Mouse (Mus musculus) limb, embryonic 13.5 days (tissue): Measurements from ENCODE around the gene Polk. TPM values are rescaled to one million over a fixed set of nuclear protein-coding genes. Genes with fewer than 3 reads are reported as not detected.

Experiments used
- ATAC-seq: fragments of 200-750 bp; cut with Nextera tagmentation; 2 replicates; pipeline ENCODE4 v1.8.0; 2017; ENCODE audit warnings: low read depth, moderate number of reproducible peaks, moderate TSS enrichment; ENCODE audit not compliant: low FRiP score
- H3K27ac ChIP-seq: fragments of 300-500 bp; sonication (generic); 2 replicates; pipeline ENCODE4 v1.5.1; 2015; ENCODE audit warnings: inconsistent platforms, mild to moderate bottlenecking, moderate library complexity
- H3K27me3 ChIP-seq: fragments of 300-500 bp; sonication (generic); 2 replicates; pipeline ENCODE4 v1.6.1; 2015; ENCODE audit warnings: mild to moderate bottlenecking, inconsistent platforms
- H3K36me3 ChIP-seq: fragments of 300-500 bp; sonication (generic); 2 replicates; pipeline ENCODE4 v1.6.1; 2015; ENCODE audit warnings: inconsistent platforms, mild to moderate bottlenecking, moderate library complexity
- H3K4me1 ChIP-seq: fragments of 300-500 bp; sonication (generic); 2 replicates; pipeline ENCODE4 v1.6.1; 2015; ENCODE audit warnings: inconsistent platforms
- H3K4me2 ChIP-seq: fragments of 300-500 bp; sonication (generic); replicated peaks from 2 replicates; pipeline ENCODE4 v1.6.1; 2015; ENCODE audit warnings: inconsistent platforms, mild to moderate bottlenecking, moderate library complexity
- H3K4me3 ChIP-seq: fragments of 300-500 bp; sonication (generic); 2 replicates; pipeline ENCODE4 v1.5.1; 2015; ENCODE audit warnings: moderate library complexity, mild to moderate bottlenecking, inconsistent platforms
- H3K9ac ChIP-seq: fragments of 300-500 bp; sonication (generic); 2 replicates; pipeline ENCODE4 v1.6.1; 2015; ENCODE audit warnings: mild to moderate bottlenecking, inconsistent platforms
- H3K9me3 ChIP-seq: fragments of 300-500 bp; sonication (generic); 2 replicates; pipeline ENCODE4 v1.6.1; 2016; ENCODE audit warnings: inconsistent platforms
- WGBS: fragments of 180-500 bp; shearing (Covaris S2); methylation state at CpG from one replicate; pipeline ENCODE4 v1.1.7; 2015; 5-methylcytosine and 5-hydroxymethylcytosine counted together
- polyA plus RNA-seq: library from polyadenylated mRNA; unstranded; fragments of >200 nt; fragmentation: Nextera tagmentation; extraction: Ambion mirVana; gene quantifications from 2 replicates; pipeline ENCODE4 v1.2.1, GENCODE M21; 2015

The Polk gene
- polyA plus RNA-seq, 1 experiment from 2014 or later, result 11.6 TPM

DNA sequence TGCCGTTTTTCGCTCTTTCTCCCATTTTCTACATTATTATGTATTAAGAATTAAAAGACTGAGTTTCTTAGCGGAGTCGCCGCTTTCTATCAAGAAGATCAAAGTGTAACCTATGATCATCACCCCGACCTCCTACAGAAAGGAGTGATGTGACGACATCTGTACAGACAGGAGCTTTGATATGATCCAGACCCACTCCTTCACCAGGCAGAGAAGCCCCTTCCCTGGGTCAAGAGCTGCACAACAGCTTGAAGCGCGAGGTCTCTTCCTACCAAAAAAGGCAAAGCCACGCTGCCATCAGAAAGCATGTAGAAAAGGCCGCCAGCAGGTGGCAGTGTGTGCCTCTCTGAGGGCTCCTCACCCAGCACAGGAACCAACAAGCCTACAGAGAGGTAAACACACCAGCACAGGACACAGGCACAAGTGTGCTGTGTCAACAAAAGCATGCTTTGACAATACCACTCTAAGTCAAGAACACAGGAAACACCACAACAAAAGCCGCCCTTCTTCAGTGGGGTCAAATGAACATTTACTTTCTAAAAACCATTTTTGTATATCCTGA is 110.7 kb downstream of the Polk start:
- H3K27ac ChIP-seq, result no peak overlapping the region
- H3K4me3 ChIP-seq, result no peak overlapping the region
- H3K4me1 ChIP-seq, result peaks cover 18% of the 10 kb centered on the region
- no peaks in the 10 kb centered on the region for H3K36me3 ChIP-seq
- no peak overlapping the region for H3K9ac ChIP-seq
- no peaks in the 10 kb centered on the region for H3K9me3 ChIP-seq
- peak; percentile 67; the same call in 1 of the 2 replicates for ATAC-seq
- no peaks in the 10 kb centered on the region for H3K27me3 ChIP-seq
- H3K4me2 ChIP-seq, result 0 out of 2 replicates have a peak overlapping the region, but pooled peaks have one; percentile 30
- 39% methylated on average over 12 of the region's 12 CpGs for WGBS

Other genes with a start within 250 kb of the Polk start
- 13.8 and 16.5 TPM in 2 replicates for gene Poc5, start 154.3 kb downstream of the Polk start, polyA plus RNA-seq
- gene Ankdd1b, start 71.4 kb downstream of the Polk start, polyA plus RNA-seq, result 0.46 TPM in 1 of 2 replicates, not detected in the other
- not detected in 2 replicates for gene Gm17622, start 51.8 kb downstream of the Polk start, polyA plus RNA-seq
- gene Col4a3bp, start within 50 bp of the Polk start, polyA plus RNA-seq, result 9.9 and 10.2 TPM in 2 replicates
- gene Hmgcr, start 128.4 kb upstream of the Polk start, polyA plus RNA-seq, result 72.6 and 74.0 TPM in 2 replicates
- gene Ankrd31, start 205.7 kb upstream of the Polk start, polyA plus RNA-seq, result not detected in 2 replicates